Mouse (Mus musculus) bone marrow macrophage, adult 2 months (primary cell): ENCODE measurements at regions not wholly inside any gene's neighbourhood (a gene's known extent, or its start where the extent isn't known, plus 50 kb on each side); places are given as distances from the start of the nearest gene placed in this dataset.

Experiments
- CTCF ChIP-seq: IDR thresholded peaks from 2 replicates; pipeline ENCODE4 v1.5.1; 2012; ENCODE audit warnings: low read depth, mild to moderate bottlenecking, low read length, moderate library complexity
- POLR2A ChIP-seq: IDR thresholded peaks from 2 replicates; pipeline ENCODE4 v1.6.1; 2012; ENCODE audit warnings: mild to moderate bottlenecking, low read depth, low read length, borderline replicate concordance

DNA sequence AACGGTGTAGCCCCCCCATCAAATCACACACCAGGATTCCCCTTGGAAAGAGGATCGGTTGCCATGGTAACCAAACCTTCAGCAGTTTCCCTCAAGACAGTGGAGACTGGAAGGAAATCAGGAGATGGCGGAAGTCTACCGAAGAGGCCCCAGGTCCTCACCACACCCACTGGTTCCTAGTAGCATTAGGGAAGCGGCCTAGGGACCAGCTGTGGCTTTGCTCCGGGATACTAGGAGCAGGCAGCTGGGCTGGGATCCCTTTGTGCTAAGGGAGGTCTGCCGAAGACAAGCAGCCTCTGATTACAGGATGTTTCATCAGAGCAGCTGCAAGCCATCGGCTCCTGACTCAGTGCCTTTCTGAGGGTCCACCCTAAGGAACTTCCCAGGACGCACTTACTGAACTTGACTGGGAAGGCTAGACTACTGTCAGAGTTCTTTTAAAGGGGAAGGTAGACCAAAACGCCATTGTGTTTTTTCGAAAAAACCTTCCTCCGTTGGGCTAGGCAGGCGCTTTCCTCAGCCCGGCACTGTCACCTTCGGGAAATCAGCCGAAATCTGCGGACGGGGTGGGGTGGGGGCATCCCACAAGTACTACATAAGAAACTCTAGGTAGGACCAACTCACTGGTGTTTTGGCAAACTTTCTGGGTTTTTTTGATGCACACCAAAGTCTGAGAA lies 139.9 kb downstream of the Mtx2 start:
- TF ChIP-seq CTCF: no peak
- TF ChIP-seq POLR2A: no peak
